In genomic region chr6:32993847-32994246, GRCm38 (mm10) we compare ENCODE assay signal across 25 mouse cellular contexts.
"Had no signal": no experiment of that assay in that cellular context is flagged by ENCODE, and none has a peak within 500 bp of the region (broad histone marks: within the 10 kb centered on the region; RNA-seq: fewer than 3 reads in every experiment).

No protein-coding gene starts in this region.

- H3K36me3 ChIP-seq: heart, embryonic 10.5 days; heart, embryonic 12.5 days; hindbrain, embryonic 10.5 days; hindbrain, embryonic 12.5 days; intestine, embryonic 15.5 days; limb, embryonic 10.5 days; limb, embryonic 12.5 days; liver, embryonic 15.5 days had no signal

- H3K27ac ChIP-seq: gastrocnemius, adult 2 months; heart, embryonic 10.5 days; hindbrain, embryonic 10.5 days; hindbrain, embryonic 12.5 days; hindbrain, embryonic 14.5 days; intestine, embryonic 15.5 days; layer of hippocampus, adult 2 months; left cerebral cortex, adult 2 months; limb, embryonic 10.5 days; limb, embryonic 12.5 days; liver, embryonic 13.5 days; liver, embryonic 15.5 days had no signal

- H3K9me3 ChIP-seq: heart, embryonic 10.5 days; heart, embryonic 12.5 days; hindbrain, embryonic 10.5 days; hindbrain, embryonic 12.5 days; intestine, embryonic 15.5 days; limb, embryonic 10.5 days; limb, embryonic 12.5 days; liver, embryonic 13.5 days; liver, embryonic 15.5 days had no signal

- DNase-seq: gastrocnemius, adult 2 months; gastrocnemius, postnatal 10 days; gastrocnemius, postnatal 25 days; heart, adult 18-20 months; heart, postnatal 10 days; heart, postnatal 4 days; liver; liver, embryonic 13.5 days; liver, postnatal 0 days had no signal

- ATAC-seq: forebrain, embryonic 16.5 days; hindbrain, embryonic 16.5 days; inflammation-experienced regulatory T-cells, adult 6 months; intestine, embryonic 15.5 days; intestine, postnatal 0 days; liver, postnatal 0 days had no signal

- H3K27me3 ChIP-seq: heart, embryonic 12.5 days; hindbrain, embryonic 12.5 days; intestine, embryonic 15.5 days; limb, embryonic 12.5 days; liver, embryonic 13.5 days; liver, embryonic 15.5 days had no signal

- H3K4me3 ChIP-seq: gastrocnemius, adult 2 months; heart, embryonic 10.5 days; heart, embryonic 12.5 days; hindbrain, embryonic 10.5 days; hindbrain, embryonic 12.5 days; intestine, embryonic 15.5 days; layer of hippocampus, adult 2 months; left cerebral cortex, adult 2 months; limb, embryonic 10.5 days; limb, embryonic 12.5 days; liver, embryonic 13.5 days; liver, embryonic 15.5 days had no signal

- H3K9ac ChIP-seq: heart, embryonic 12.5 days; hindbrain, embryonic 12.5 days; hindbrain, embryonic 14.5 days; intestine, embryonic 15.5 days; limb, embryonic 12.5 days; liver, embryonic 13.5 days; liver, embryonic 15.5 days; liver, postnatal 0 days had no signal

- H3K4me1 ChIP-seq: intestine, embryonic 15.5 days; limb, embryonic 10.5 days had no signal

- H3K4me2 ChIP-seq: heart, embryonic 12.5 days; hindbrain, embryonic 12.5 days; hindbrain, embryonic 14.5 days; intestine, embryonic 15.5 days; limb, embryonic 12.5 days; liver, embryonic 11.5 days; liver, embryonic 13.5 days; liver, embryonic 15.5 days had no signal
